Mouse (Mus musculus) intestine, embryonic 16.5 days (tissue): ENCODE measurements around the gene Unkl. TPM values are rescaled to one million over a fixed set of nuclear protein-coding genes. Genes with fewer than 3 reads are reported as not detected.
"Not testable (repeated sequence)": the region's sequence is repeated elsewhere in the genome, so short reads cannot be mapped to it uniquely, and the experiment has no call there.

ENCODE experiments used
- ATAC-seq: fragments of 200-750 bp; cut with Nextera tagmentation; 2 replicates; pipeline ENCODE4 v1.8.0; 2017; ENCODE audit warnings: moderate TSS enrichment, moderate library complexity
- H3K27ac ChIP-seq: fragments of 300-500 bp; sonication (generic); 2 replicates; pipeline ENCODE4 v1.5.1; 2014; ENCODE audit warnings: mild to moderate bottlenecking, low read length
- H3K27me3 ChIP-seq: fragments of 300-500 bp; sonication (generic); replicated peaks from 2 replicates; pipeline ENCODE4 v1.6.1; 2014; ENCODE audit warnings: low read length, control low read depth, mixed read lengths; ENCODE audit not compliant: control insufficient read depth, insufficient read depth
- H3K36me3 ChIP-seq: fragments of 300-500 bp; sonication (generic); 2 replicates; pipeline ENCODE4 v1.6.1; 2014; ENCODE audit warnings: low read length, control low read depth; ENCODE audit not compliant: control insufficient read depth, insufficient read depth
- H3K4me1 ChIP-seq: fragments of 300-500 bp; sonication (generic); 2 replicates; pipeline ENCODE4 v1.6.1; 2014; ENCODE audit warnings: low read length, control low read depth, mixed read lengths; ENCODE audit not compliant: control insufficient read depth, insufficient read depth
- H3K4me2 ChIP-seq: fragments of 300-500 bp; sonication (generic); 2 replicates; pipeline ENCODE4 v1.6.1; 2014; ENCODE audit warnings: low read depth, low read length, control low read depth
- H3K4me3 ChIP-seq: fragments of 300-500 bp; sonication (generic); 2 replicates; pipeline ENCODE4 v1.5.1; 2014; ENCODE audit warnings: mild to moderate bottlenecking, low read length
- H3K9ac ChIP-seq: fragments of 300-500 bp; sonication (generic); 2 replicates; pipeline ENCODE4 v1.6.1; 2014; ENCODE audit warnings: low read depth, low read length
- H3K9me3 ChIP-seq: fragments of 300-500 bp; sonication (generic); 2 replicates; pipeline ENCODE4 v1.6.1; 2016; ENCODE audit warnings: low read length, control low read depth; ENCODE audit not compliant: control insufficient read depth
- WGBS: fragments of 180-500 bp; shearing (Covaris S2); extraction: QIAGEN DNeasy Blood & Tissue Kit; methylation state at CpG from one replicate; pipeline ENCODE4 v1.1.7; 2014; 5-methylcytosine and 5-hydroxymethylcytosine counted together
- polyA plus RNA-seq: library from polyadenylated mRNA; unstranded; fragments of >200 nt; fragmentation: Nextera tagmentation; extraction: Ambion mirVana; gene quantifications from 2 replicates; pipeline ENCODE4 v1.2.1, GENCODE M21; 2015

Unkl gene
- polyA plus RNA-seq, 1 experiment from 2014 or later, result 4.8 TPM

DNA sequence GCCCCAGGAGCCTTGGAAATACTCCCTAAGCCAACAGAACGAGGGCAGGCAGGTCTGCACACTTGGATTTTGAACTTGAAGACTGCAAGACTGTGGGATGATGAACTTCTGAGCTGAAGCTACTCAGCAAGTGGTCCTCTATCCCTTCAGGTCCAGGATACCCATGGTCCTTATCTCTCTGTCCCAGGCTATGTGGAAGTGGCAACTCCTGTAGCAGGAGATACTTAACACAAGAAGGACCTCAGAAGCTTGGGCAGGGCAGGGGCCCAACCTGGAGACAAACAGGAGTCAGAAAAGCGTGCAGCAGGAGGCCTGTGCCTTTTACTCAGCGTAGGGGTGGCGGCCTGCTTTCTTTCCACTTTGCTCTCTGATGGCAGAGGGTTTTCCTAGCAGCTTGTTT is 37.5 kb downstream of the Unkl start:
- no peak overlapping the region for H3K9ac ChIP-seq
- no peaks in the 10 kb centered on the region for H3K27me3 ChIP-seq
- no peak overlapping the region for H3K4me3 ChIP-seq
- no peak overlapping the region for H3K27ac ChIP-seq
- H3K4me2 ChIP-seq, result no peak overlapping the region
- peaks cover 11% of the 10 kb centered on the region for H3K4me1 ChIP-seq
- ATAC-seq, result no peak
- H3K9me3 ChIP-seq, result no peaks in the 10 kb centered on the region
- 0 out of 2 replicates have a peak, but pooled peaks cover 4% of the 10 kb centered on the region for H3K36me3 ChIP-seq
- 91% methylated on average over 4 of the region's 4 CpGs for WGBS

DNA sequence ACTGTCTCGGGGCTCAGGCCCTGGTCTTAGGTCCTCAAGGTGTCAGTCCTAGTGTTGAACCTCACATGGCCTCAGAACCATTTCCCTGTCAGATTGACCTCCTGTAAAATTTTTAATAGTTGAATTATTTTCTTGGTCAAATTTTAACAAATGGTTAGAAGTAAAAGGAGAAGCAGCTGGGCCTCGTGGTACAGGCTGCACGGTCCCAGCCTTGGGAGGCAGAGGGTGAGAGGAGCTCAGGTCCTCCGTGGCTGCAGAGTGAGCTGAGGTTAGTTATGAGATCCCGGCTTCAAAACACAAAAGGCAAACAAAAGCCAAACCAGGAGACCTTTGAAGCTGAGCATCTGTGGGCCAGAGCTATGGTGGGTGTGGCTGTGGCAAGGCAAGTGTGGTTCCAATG is 39.8 kb downstream of the Unkl start:
- no peak for ATAC-seq
- 84% methylated on average over 5 of the region's 5 CpGs for WGBS
- H3K4me1 ChIP-seq, result no peaks in the 10 kb centered on the region; the same call in 1 of the 2 replicates

DNA sequence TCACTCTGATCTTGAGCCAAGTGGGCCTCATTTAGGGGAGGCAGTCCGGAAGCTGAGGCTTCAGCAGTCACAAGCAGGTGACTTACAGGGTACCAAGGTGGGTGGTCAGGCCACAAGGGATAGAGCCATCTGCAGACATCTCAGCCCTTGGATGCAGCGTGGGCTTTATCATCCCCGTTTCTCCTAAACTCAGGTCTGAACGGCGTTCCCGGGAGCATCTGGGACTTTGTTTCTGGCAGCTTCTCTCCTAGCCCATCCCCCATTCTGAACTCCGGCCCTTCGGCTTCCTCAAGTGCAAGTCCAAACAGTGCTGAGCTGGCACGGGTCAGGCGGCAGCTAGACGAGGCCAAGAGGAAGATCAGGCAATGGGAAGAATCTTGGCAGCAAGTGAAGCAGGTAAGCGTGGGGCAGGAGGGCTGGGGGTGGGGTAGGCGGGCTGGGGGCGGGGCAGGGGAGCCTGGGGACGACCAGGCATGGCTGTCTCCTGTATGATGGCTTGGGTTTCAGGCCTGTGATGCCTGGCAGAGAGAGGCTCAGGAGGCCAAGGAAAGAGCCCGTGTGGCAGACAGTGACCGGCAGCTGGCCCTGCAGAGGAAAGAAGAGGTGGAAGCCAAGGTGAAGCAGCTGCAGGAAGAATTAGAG is 41.9 kb downstream of the Unkl start:
- H3K4me3 ChIP-seq, H3K27me3 ChIP-seq, H3K9me3 ChIP-seq, H3K4me1 ChIP-seq, H3K4me2 ChIP-seq, H3K27ac ChIP-seq, H3K9ac ChIP-seq, ATAC-seq: not testable (repeated sequence)
- 71% methylated on average over 14 of the region's 17 CpGs for WGBS
- 0 out of 2 replicates have a peak, but pooled peaks cover 11% of the 10 kb centered on the region for H3K36me3 ChIP-seq

More for the DNA sequence above, 39.8 kb downstream of the Unkl start:
- Histone ChIP-seq H3K36me3 (0 out of 2 replicates have a peak, but pooled peaks cover 7% of the 10 kb centered on the region), H3K9ac (no peak overlapping the region), H3K4me2 (no peak overlapping the region), H3K4me3 (no peak overlapping the region), H3K9me3 (no peaks in the 10 kb centered on the region), H3K27me3 (no peaks in the 10 kb centered on the region), H3K27ac (no peak overlapping the region)

DNA sequence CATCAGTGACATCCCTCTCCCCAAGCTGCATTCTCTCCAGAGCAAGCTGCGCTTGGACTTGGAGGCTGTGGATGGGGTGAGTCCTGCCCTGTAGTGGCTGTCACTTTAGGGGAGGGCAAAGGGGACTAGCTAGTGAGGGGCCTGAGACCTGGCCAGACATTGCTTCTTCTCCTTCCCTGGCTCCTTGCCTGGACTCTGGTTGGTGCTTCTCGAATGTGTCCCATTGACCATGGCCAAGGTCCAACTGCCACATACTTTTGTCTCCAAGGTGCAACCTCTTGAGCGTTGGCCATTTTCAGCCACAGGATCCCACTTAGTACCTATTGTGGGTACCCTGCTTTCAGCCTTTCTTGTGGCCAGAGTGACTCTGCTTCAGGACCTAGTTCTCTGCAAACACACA is 42.5 kb downstream of the Unkl start:
- Histone ChIP-seq H3K4me3 (no peak overlapping the region), H3K9me3 (no peaks in the 10 kb centered on the region), H3K27ac (no peak overlapping the region), H3K27me3 (no peaks in the 10 kb centered on the region), H3K36me3 (0 out of 2 replicates have a peak, but pooled peaks cover 11% of the 10 kb centered on the region), H3K4me1 (no peaks in the 10 kb centered on the region), H3K4me2 (no peak overlapping the region), H3K9ac (no peak overlapping the region)
- no peak for ATAC-seq
- 92% methylated on average over 3 of the region's 3 CpGs for WGBS

DNA sequence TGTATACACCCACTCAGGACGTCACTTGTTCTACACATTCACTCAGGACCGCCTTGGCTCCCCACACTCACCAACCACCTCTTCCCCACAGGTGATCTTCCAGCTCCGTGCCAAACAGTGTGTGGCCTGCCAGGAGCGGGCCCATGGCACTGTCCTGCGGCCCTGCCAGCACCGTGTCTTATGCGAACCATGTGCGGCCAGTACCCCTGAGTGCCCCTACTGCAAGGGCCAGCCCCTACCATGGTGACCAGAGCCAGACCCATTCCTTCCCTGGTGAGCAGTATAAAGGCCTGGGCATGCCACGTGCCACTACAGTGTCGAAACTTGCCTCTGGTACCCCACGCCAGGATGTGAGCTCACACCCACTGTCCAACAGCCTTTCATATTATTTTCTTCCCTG is 43.4 kb downstream of the Unkl start:
- not testable (repeated sequence) for H3K4me2 ChIP-seq, H3K4me3 ChIP-seq, H3K27ac ChIP-seq, H3K4me1 ChIP-seq, H3K9ac ChIP-seq, H3K9me3 ChIP-seq, H3K27me3 ChIP-seq
- peak; percentile 56 for ATAC-seq
- 92% methylated on average over 6 of the region's 11 CpGs for WGBS
- H3K36me3 ChIP-seq, result 0 out of 2 replicates have a peak, but pooled peaks cover 11% of the 10 kb centered on the region

DNA sequence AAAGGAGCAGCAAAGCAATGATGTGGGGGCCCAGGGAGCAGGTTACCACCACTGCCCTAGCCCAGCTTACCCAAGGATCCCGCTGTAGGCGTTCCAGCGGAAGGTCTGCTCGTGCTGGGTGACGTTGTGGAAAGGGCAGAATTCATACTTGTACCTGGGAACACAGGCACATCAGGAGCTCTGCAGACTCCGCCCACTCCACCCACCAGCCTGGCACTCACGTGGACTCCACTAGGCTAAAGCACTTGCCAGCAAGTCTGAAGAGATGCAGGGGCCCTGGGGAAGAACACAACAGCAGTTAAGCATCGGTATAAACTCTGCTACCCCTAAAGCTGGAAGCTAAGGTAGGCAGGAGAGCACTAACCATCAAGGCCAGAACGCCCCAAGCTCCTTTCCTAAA is 47.4 kb downstream of the Unkl start:
- ATAC-seq, result no peak
- H3K9ac ChIP-seq, result no peak overlapping the region
- 0 out of 2 replicates have a peak, but pooled peaks cover 8% of the 10 kb centered on the region for H3K36me3 ChIP-seq
- no peak overlapping the region for H3K27ac ChIP-seq
- WGBS, result 81% methylated on average over 9 of the region's 9 CpGs
- no peak overlapping the region for H3K4me3 ChIP-seq
- H3K4me1 ChIP-seq, result peaks cover 6% of the 10 kb centered on the region; the same call in 1 of the 2 replicates
- H3K4me2 ChIP-seq, result no peak overlapping the region
- no peaks in the 10 kb centered on the region for H3K9me3 ChIP-seq
- no peaks in the 10 kb centered on the region for H3K27me3 ChIP-seq

DNA sequence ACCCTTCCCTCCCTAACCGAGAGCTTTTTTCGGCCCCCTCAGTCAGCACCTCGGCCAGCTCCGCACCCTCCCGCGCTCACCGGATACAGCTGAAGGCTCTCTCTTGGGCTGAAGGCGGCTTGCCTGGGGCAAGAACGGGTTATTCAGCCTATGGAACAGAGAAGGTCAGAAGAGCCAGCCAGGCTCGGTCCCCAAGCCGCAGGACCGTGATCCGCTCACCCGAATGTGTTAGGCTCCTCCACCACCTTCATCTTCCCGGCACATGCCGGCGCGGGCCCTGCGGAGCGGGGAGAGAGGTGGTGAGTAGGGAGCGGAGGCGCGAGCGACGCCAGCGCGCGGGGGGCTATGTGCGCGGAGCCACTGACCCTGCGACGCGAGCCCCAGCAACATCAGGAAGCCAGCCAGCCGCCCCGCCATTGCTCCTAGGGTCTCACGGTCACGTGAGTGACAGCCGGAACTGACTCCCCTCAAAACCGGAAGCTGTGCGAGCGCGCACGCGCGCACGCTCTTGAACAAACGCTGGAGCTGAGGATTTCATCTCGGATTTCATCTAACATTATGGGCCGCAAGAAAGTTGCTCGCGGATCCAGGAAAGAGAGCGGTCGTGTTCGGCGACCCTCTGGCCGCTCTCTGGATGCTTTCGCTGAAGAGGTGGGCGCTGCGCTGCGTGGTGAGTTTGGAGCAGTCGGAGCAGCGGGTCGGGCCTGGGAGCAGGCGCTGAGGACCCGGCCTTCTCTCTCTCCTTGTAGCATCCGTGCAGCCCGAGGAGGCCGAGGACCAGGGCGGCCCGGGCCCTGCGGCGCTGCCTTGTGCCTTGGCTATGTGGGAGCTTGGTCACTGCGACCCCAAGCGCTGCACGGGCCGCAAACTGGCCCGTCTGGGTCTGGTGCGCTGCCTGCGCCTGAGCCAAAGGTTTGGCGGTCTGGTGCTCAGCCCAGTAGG is 51.8 kb downstream of the Unkl start, which contains the start of the genes Gnptg and Tsr3:
TSS of gene Gnptg (minus strand) at position 430 of the 942 bp plus-strand sequence.
TSS of gene Tsr3 (plus strand) at position 476 of the 942 bp plus-strand sequence.
- H3K36me3 ChIP-seq, result peaks cover 9% of the 10 kb centered on the region
- peak within 1 kb of the TSS; percentile 82 for H3K9ac ChIP-seq
- no peaks in the 10 kb centered on the region for H3K9me3 ChIP-seq
- H3K4me3 ChIP-seq, result peak within 1 kb of the TSS; percentile 69
- H3K4me2 ChIP-seq, result peak within 1 kb of the TSS; percentile 88
- H3K27me3 ChIP-seq, result no peaks in the 10 kb centered on the region
- peak within 1 kb of the TSS; percentile 80 for H3K27ac ChIP-seq
- H3K4me1 ChIP-seq, result peaks cover 15% of the 10 kb centered on the region
- peak; percentile 93 for ATAC-seq
- under 1% methylated on average over 80 of the region's 80 CpGs for WGBS

DNA sequence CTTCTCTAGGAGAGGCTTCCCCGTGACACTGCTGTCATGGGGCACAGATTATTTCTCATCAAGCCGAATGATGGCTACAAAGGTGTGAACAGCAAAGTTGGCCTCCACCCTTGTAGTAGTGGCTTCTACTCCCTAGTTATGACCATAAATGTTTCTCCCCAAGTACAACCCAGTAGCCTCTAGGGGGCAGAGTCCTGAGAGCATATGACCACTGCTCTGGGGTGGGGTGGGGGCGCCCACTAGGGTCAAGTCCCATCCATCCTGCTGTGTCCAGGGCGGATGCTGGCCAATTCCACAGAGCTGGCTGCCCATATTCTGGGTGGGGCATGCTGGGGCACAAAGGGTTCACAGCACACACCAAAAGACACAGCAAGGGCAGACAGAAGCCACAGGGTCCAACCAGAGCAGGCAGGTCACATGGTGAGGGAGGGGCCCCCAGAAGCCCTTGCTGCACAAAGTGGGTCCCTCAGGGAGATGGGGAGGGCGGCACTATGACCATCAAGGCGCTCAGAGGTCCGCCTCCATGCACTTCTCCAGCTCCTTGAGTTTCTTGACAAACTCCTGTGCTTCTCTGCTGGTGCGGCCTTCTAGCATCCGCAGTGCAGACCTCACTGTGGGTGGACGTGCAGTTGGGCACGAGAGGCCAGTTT is 55.1 kb downstream of the Unkl start:
- H3K9ac ChIP-seq, result no peak overlapping the region
- H3K27me3 ChIP-seq, result no peaks in the 10 kb centered on the region
- peaks cover 9% of the 10 kb centered on the region for H3K36me3 ChIP-seq
- no peak overlapping the region for H3K27ac ChIP-seq
- peaks cover 15% of the 10 kb centered on the region for H3K4me1 ChIP-seq
- no peak overlapping the region for H3K4me3 ChIP-seq
- H3K9me3 ChIP-seq, result no peaks in the 10 kb centered on the region
- no peak for ATAC-seq
- no peak overlapping the region for H3K4me2 ChIP-seq
- 88% methylated on average over 11 of the region's 11 CpGs for WGBS

DNA sequence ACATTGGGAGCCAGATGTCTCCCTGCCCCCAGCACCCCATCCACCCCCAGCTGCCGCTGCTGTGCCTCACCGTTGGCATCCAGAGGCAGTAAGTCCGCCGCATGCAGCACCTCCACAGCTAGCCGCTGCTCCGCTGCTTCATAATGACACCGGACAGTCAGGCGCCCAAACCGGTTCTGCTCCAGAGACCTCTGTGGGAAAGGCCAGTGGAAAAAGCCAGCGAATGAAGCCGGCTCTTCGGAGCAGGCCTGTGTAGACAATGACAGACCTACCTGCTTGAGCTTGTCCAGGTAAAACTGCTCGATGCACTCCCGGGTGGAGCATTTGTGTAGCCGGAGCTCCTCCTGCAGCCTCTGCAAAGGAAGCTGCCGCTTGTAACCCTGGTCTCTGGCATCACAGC is 56.0 kb downstream of the Unkl start:
- Histone ChIP-seq H3K9me3 (no peaks in the 10 kb centered on the region), H3K27ac (no peak overlapping the region), H3K27me3 (no peaks in the 10 kb centered on the region), H3K36me3 (peaks cover 9% of the 10 kb centered on the region), H3K9ac (no peak overlapping the region), H3K4me1 (peaks cover 12% of the 10 kb centered on the region), H3K4me3 (no peak overlapping the region), H3K4me2 (no peak overlapping the region)
- 77% methylated on average over 16 of the region's 16 CpGs for WGBS
- ATAC-seq, result no peak
